Mouse (Mus musculus): ENCODE results near the gene 2810459M11Rik.

2810459M11Rik gene

GRCm38 (mm10) chr1:86053198-86053921 is 7.7 kb downstream of the 2810459M11Rik start:
- in situ Hi-C loops (cut with MboI) = no loop called here

GRCm38 (mm10) chr1:86054943-86055342 is 9.3 kb downstream of the 2810459M11Rik start:
- in situ Hi-C loops (cut with MboI) = no loop called here

GRCm38 (mm10) chr1:86056284-86056683 is 10.6 kb downstream of the 2810459M11Rik start:
- in situ Hi-C loops (cut with MboI) = no loop called here

- in situ Hi-C loops (cut with MboI) = no loop called here
Observed at GRCm38 (mm10) chr1:86058856-86059769, 13.4 kb downstream of the 2810459M11Rik start.

GRCm38 (mm10) chr1:86062523-86062922 is 16.9 kb downstream of the 2810459M11Rik start:
- in situ Hi-C loops (cut with MboI) = no loop called here

GRCm38 (mm10) chr1:86064271-86064991 is 18.8 kb downstream of the 2810459M11Rik start, which contains the start of gene Psmd1:
Gene Psmd1 (plus strand): TSS chr1:86064387.
- in situ Hi-C loops (cut with MboI) = no loop called here

GRCm38 (mm10) chr1:86076565-86076964 is 30.9 kb downstream of the 2810459M11Rik start:
- in situ Hi-C loops (cut with MboI) = no loop called here

GRCm38 (mm10) chr1:86094413-86094812 is 48.8 kb downstream of the 2810459M11Rik start:
- in situ Hi-C loops (cut with MboI) = no loop called here

GRCm38 (mm10) chr1:86105054-86105453 is 59.4 kb downstream of the 2810459M11Rik start:
- in situ Hi-C loops (cut with MboI) = no loop called here
